Mouse (Mus musculus): ENCODE data around the gene Klk11. TPM values are rescaled to one million over a fixed set of nuclear protein-coding genes. Genes with fewer than 3 reads are reported as not detected.

Gene Klk11
- polyA plus RNA-seq (2016; fragmentation: Nextera tagmentation; extraction: Ambion mirVana): not detected in 2 replicates

DNA sequence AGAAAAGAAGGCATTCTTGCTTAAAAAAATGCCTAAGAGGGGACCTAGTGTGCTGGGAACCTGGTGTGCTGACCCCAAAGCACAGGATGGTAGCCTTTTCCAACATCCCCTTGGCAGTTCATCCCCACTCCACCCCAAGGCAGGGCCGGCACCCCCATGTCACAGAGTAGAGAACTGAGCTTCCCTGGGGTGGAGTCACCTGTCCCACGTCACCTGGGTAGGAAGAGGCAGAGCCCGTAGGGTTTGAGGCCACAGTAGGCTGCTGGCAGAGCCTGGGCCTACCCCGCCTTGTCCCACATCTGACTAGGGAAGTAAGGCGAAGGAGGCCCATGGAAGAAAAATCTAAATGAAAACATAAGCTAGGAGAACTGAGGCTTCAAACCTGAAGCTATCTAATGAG lies at the start of gene Klk11:
Gene Klk11 (plus strand): TSS at position 241 of the 400 bp plus-strand sequence.
- Histone ChIP-seq H3K27me3 (replicated peaks) (no peaks in the 10 kb centered on the region), H3K9me3 (replicated peaks) (no peaks in the 10 kb centered on the region), H3K9ac (no peak within 1 kb of the TSS), H3K4me1 (replicated peaks) (no peaks in the 10 kb centered on the region), H3K4me2 (no peak within 1 kb of the TSS), H3K36me3 (no peaks in the 10 kb centered on the region), H3K4me3 (no peak within 1 kb of the TSS), H3K27ac (ENCODE audit: poor library complexity, severe bottlenecking) (no peak within 1 kb of the TSS)
- WGBS: 84% methylated on average over 5 of the region's 5 CpGs
- no peak for ATAC-seq (ENCODE audit: insufficient number of reproducible peaks, low FRiP score)

DNA sequence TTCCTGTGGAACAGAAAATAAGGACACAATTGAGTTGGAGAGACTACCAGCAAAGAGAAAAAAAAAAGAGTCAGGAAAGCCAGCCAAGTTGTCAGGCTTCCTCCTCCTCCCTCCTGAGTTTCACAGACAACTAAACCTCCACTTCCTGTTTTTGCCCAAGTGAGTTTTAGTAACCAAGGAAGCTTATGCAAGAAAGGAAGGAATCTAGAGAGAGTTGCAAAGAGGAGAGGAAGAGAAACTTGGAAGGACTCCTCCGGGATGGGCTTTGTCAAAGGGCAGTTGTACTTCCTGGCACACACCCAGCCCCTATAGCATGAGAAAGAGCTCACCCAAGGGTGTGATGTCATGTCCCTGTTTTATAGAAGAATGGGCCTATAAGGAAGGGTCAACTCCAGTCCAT lies 26.6 kb upstream of the Klk11 start:
- H3K27ac ChIP-seq (ENCODE audit: poor library complexity, severe bottlenecking): no peak overlapping the region
- H3K4me3 ChIP-seq: no peak overlapping the region
- ATAC-seq (ENCODE audit: insufficient number of reproducible peaks, low FRiP score): no peak
- no peaks in the 10 kb centered on the region; the same call in 1 of the 2 replicates for H3K9me3 ChIP-seq (replicated peaks)
- H3K36me3 ChIP-seq: no peaks in the 10 kb centered on the region
- H3K4me1 ChIP-seq (replicated peaks): no peaks in the 10 kb centered on the region
- 39% methylated on average over 1 of the region's 1 CpGs for WGBS
- H3K27me3 ChIP-seq (replicated peaks): no peaks in the 10 kb centered on the region
- H3K4me2 ChIP-seq: no peak overlapping the region
- no peak overlapping the region for H3K9ac ChIP-seq

GRCm38 (mm10) chr7:43752806-43753205 lies 21.6 kb upstream of the Klk11 start:
- no peaks in the 10 kb centered on the region for H3K36me3 ChIP-seq
- no peaks in the 10 kb centered on the region for H3K27me3 ChIP-seq (replicated peaks)
- no peak overlapping the region for H3K4me3 ChIP-seq
- no peaks in the 10 kb centered on the region for H3K4me1 ChIP-seq (replicated peaks)
- H3K4me2 ChIP-seq: no peak overlapping the region
- ATAC-seq (ENCODE audit: insufficient number of reproducible peaks, low FRiP score): no peak
- H3K9ac ChIP-seq: no peak overlapping the region
- H3K9me3 ChIP-seq (replicated peaks): no peaks in the 10 kb centered on the region; the same call in 1 of the 2 replicates
- WGBS: 50% methylated on average over 2 of the region's 2 CpGs
- H3K27ac ChIP-seq (ENCODE audit: poor library complexity, severe bottlenecking): no peak overlapping the region

GRCm38 (mm10) chr7:43766484-43766883 lies 7.9 kb upstream of the Klk11 start:
- H3K36me3 ChIP-seq: no peaks in the 10 kb centered on the region
- no peak overlapping the region for H3K4me3 ChIP-seq
- no peaks in the 10 kb centered on the region for H3K4me1 ChIP-seq (replicated peaks)
- 44% methylated on average over 8 of the region's 8 CpGs for WGBS
- no peak overlapping the region for H3K27ac ChIP-seq (ENCODE audit: poor library complexity, severe bottlenecking)
- no peak overlapping the region for H3K4me2 ChIP-seq
- no peaks in the 10 kb centered on the region for H3K27me3 ChIP-seq (replicated peaks)
- no peak overlapping the region for H3K9ac ChIP-seq
- no peaks in the 10 kb centered on the region for H3K9me3 ChIP-seq (replicated peaks)
- no peak for ATAC-seq (ENCODE audit: insufficient number of reproducible peaks, low FRiP score)

GRCm38 (mm10) chr7:43768597-43768996 lies 5.8 kb upstream of the Klk11 start, which contains the start of gene Klk12:
TSS of gene Klk12 (plus strand) at chr7:43768897.
- H3K9ac ChIP-seq: no peak within 1 kb of the TSS
- no peaks in the 10 kb centered on the region for H3K27me3 ChIP-seq (replicated peaks)
- H3K9me3 ChIP-seq (replicated peaks): no peaks in the 10 kb centered on the region
- 70% methylated on average over 4 of the region's 4 CpGs for WGBS
- H3K4me1 ChIP-seq (replicated peaks): no peaks in the 10 kb centered on the region
- H3K36me3 ChIP-seq: no peaks in the 10 kb centered on the region
- no peak for ATAC-seq (ENCODE audit: insufficient number of reproducible peaks, low FRiP score)
- H3K27ac ChIP-seq (ENCODE audit: poor library complexity, severe bottlenecking): no peak within 1 kb of the TSS
- no peak within 1 kb of the TSS for H3K4me3 ChIP-seq
- H3K4me2 ChIP-seq: no peak within 1 kb of the TSS

DNA sequence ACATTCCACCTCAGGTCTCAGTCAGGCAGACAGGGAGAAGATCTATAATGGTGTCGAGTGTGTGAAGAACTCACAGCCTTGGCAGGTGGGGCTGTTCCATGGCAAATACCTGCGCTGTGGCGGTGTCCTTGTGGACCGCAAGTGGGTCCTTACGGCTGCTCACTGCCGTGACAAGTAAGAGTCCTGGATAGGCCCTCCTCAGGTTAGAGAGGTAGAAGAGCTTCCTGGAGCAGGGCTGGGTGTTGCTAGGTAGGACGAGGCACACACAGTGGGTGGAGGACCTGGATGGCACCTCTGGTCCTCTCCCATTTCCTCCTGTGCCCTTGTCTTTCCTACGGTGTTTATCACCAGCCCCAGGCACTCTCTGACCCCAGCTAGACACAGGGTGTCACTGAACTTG lies 4.8 kb upstream of the Klk11 start:
- Histone ChIP-seq H3K4me2 (no peak overlapping the region), H3K4me1 (replicated peaks) (no peaks in the 10 kb centered on the region), H3K27ac (ENCODE audit: poor library complexity, severe bottlenecking) (no peak overlapping the region), H3K9me3 (replicated peaks) (no peaks in the 10 kb centered on the region), H3K4me3 (no peak overlapping the region), H3K9ac (no peak overlapping the region), H3K27me3 (replicated peaks) (no peaks in the 10 kb centered on the region), H3K36me3 (no peaks in the 10 kb centered on the region)
- 88% methylated on average over 8 of the region's 8 CpGs for WGBS
- no peak for ATAC-seq (ENCODE audit: insufficient number of reproducible peaks, low FRiP score)

- H3K4me1 ChIP-seq (replicated peaks): no peaks in the 10 kb centered on the region
- WGBS: 91% methylated on average over 10 of the region's 10 CpGs
- H3K27ac ChIP-seq (ENCODE audit: poor library complexity, severe bottlenecking): no peak overlapping the region
- ATAC-seq (ENCODE audit: insufficient number of reproducible peaks, low FRiP score): peak; percentile 27; the same call in 1 of the 2 replicates
- H3K27me3 ChIP-seq (replicated peaks): no peaks in the 10 kb centered on the region
- H3K36me3 ChIP-seq: no peaks in the 10 kb centered on the region
- no peaks in the 10 kb centered on the region for H3K9me3 ChIP-seq (replicated peaks)
- no peak overlapping the region for H3K4me3 ChIP-seq
- H3K9ac ChIP-seq: no peak overlapping the region
- no peak overlapping the region for H3K4me2 ChIP-seq
Measured at GRCm38 (mm10) chr7:43770701-43771100, 3.7 kb upstream of the Klk11 start.

DNA sequence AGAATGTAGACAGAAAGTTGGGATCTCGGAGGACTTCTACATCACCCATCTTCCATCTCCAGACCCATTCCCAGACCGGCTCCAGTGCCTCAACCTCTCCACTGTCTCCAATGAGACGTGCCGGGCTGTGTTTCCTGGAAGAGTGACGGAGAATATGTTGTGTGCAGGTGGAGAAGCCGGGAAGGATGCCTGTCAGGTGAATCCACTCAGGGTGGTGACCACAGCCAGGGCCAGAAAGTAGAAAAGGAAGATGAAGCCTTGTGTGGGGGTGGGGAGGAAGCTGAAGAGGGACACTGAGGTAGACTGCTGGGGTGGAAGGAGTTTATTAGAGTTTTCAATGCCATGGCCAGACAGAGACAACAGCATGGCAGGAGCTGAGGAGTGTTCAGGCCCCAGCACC lies 2.5 kb upstream of the Klk11 start:
- Histone ChIP-seq H3K9ac (no peak overlapping the region), H3K36me3 (no peaks in the 10 kb centered on the region), H3K9me3 (replicated peaks) (no peaks in the 10 kb centered on the region), H3K4me1 (replicated peaks) (no peaks in the 10 kb centered on the region), H3K27ac (ENCODE audit: poor library complexity, severe bottlenecking) (no peak overlapping the region), H3K4me2 (no peak overlapping the region), H3K4me3 (no peak overlapping the region), H3K27me3 (replicated peaks) (no peaks in the 10 kb centered on the region)
- no peak for ATAC-seq (ENCODE audit: insufficient number of reproducible peaks, low FRiP score)
- WGBS: 79% methylated on average over 6 of the region's 6 CpGs

DNA sequence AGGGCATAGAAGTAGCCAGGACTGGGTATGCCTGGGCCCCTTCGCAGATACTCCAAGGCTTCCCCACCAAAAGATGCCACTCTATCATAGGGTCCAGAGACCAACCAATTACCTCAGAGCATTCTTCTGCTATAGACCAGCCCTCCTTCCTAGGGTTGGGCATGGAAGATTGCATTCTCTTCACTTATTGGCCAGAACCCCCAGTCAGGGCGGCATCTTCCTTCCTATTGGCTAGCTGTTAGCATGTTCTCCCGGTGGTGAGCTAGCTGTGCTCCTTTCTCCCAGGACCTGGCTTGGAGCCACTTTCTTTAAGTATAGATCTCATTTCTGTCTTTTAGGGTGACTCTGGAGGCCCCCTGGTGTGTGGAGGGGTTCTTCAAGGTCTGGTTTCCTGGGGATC lies 1.5 kb upstream of the Klk11 start:
- no peaks in the 10 kb centered on the region for H3K27me3 ChIP-seq (replicated peaks)
- 69% methylated on average over 3 of the region's 3 CpGs for WGBS
- no peak for ATAC-seq (ENCODE audit: insufficient number of reproducible peaks, low FRiP score)

DNA sequence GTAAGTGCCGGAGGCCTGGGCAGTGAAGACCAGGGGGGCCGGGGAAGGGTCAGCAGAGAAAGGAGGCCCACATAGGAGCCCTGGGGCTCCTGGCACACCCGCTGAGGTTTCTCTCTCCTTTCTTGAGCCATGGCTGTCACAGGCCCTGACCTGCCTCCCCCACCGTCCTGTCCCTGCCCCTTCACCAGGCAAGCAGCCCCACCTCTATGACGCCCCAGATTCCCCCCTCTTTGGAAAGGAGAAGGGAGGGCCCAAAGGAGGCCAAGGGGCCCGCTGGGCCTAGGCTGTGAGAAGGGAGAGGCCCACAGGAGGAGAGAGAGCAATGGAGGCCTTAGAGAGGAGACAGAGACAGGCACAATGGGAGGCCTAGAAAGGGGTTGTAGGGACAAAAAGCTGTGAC lies 398 bp downstream of the Klk11 start:
- Histone ChIP-seq H3K4me2 (no peak overlapping the region), H3K36me3 (no peaks in the 10 kb centered on the region), H3K4me3 (no peak overlapping the region), H3K27me3 (replicated peaks) (no peaks in the 10 kb centered on the region), H3K9me3 (replicated peaks) (no peaks in the 10 kb centered on the region), H3K4me1 (replicated peaks) (no peaks in the 10 kb centered on the region), H3K27ac (ENCODE audit: poor library complexity, severe bottlenecking) (no peak overlapping the region), H3K9ac (no peak overlapping the region)
- no peak for ATAC-seq (ENCODE audit: insufficient number of reproducible peaks, low FRiP score)
- 61% methylated on average over 6 of the region's 6 CpGs for WGBS

More for the DNA sequence above, 1.5 kb upstream of the Klk11 start:
- no peaks in the 10 kb centered on the region for H3K9me3 ChIP-seq (replicated peaks)
- no peak overlapping the region for H3K4me3 ChIP-seq
- no peak overlapping the region for H3K4me2 ChIP-seq
- H3K36me3 ChIP-seq: no peaks in the 10 kb centered on the region
- H3K27ac ChIP-seq (ENCODE audit: poor library complexity, severe bottlenecking): no peak overlapping the region
- H3K4me1 ChIP-seq (replicated peaks): no peaks in the 10 kb centered on the region
- no peak overlapping the region for H3K9ac ChIP-seq

DNA sequence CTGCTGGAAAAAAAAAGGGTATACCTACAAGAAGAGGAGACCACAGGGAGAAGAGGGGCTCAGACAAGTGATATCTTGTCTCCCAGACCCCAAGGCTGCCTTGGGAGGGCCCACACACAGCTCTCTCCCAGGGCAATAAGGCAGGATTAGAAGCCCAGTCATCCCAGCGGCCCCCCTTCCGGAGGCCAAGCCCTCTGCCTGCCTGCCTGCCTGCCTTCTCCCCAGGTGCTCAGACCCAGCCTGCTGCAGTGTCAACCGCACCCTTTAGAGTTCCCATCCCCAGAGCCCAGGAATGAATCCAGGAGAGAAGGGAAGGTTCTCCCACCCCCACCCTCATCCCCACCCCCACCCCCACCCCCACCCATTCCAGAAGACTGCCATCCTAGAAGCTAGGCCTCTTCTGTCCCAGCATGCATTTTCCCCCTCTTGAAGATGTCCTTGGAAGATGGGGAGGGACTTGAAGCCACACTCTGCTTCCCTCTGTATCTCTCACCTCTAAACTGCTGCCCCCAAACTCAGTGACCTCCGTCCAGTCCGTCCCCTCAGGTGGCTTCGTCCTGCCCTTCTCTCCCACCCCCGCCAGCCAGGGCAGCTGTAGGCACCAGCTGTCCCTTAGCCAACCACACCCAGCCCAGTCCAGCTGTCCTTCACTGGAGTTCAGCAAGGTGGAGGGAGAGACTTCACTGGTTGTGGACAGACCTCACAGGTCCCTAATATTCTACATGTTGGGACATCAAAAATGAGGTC lies 1.1 kb downstream of the Klk11 start:
- WGBS: 47% methylated on average over 7 of the region's 7 CpGs
- H3K9me3 ChIP-seq (replicated peaks): no peaks in the 10 kb centered on the region
- H3K4me3 ChIP-seq: no peak overlapping the region
- no peaks in the 10 kb centered on the region for H3K4me1 ChIP-seq (replicated peaks)
- no peak overlapping the region for H3K27ac ChIP-seq (ENCODE audit: poor library complexity, severe bottlenecking)
- no peaks in the 10 kb centered on the region for H3K27me3 ChIP-seq (replicated peaks)
- H3K4me2 ChIP-seq: no peak overlapping the region
- no peak for ATAC-seq (ENCODE audit: insufficient number of reproducible peaks, low FRiP score)
- no peaks in the 10 kb centered on the region for H3K36me3 ChIP-seq
- H3K9ac ChIP-seq: no peak overlapping the region

GRCm38 (mm10) chr7:43776506-43776905 lies 2.1 kb downstream of the Klk11 start:
- 75% methylated on average over 5 of the region's 5 CpGs for WGBS

More at GRCm38 (mm10) chr7:43776506-43776905, 2.1 kb downstream of the Klk11 start:
- no peak overlapping the region for H3K4me2 ChIP-seq
- no peaks in the 10 kb centered on the region for H3K36me3 ChIP-seq
- no peak overlapping the region for H3K4me3 ChIP-seq
- H3K9me3 ChIP-seq (replicated peaks): no peaks in the 10 kb centered on the region
- peaks cover 2% of the 10 kb centered on the region for H3K27me3 ChIP-seq (replicated peaks)
- H3K27ac ChIP-seq (ENCODE audit: poor library complexity, severe bottlenecking): no peak overlapping the region
- ATAC-seq (ENCODE audit: insufficient number of reproducible peaks, low FRiP score): no peak
- H3K4me1 ChIP-seq (replicated peaks): 0 out of 2 replicates have a peak, but pooled peaks cover 3% of the 10 kb centered on the region
- no peak overlapping the region for H3K9ac ChIP-seq

Measured in heart, embryonic 12.5 days (tissue).